Comparison of ENCODE assay signal across 20 mouse cellular contexts in the genomic region with DNA sequence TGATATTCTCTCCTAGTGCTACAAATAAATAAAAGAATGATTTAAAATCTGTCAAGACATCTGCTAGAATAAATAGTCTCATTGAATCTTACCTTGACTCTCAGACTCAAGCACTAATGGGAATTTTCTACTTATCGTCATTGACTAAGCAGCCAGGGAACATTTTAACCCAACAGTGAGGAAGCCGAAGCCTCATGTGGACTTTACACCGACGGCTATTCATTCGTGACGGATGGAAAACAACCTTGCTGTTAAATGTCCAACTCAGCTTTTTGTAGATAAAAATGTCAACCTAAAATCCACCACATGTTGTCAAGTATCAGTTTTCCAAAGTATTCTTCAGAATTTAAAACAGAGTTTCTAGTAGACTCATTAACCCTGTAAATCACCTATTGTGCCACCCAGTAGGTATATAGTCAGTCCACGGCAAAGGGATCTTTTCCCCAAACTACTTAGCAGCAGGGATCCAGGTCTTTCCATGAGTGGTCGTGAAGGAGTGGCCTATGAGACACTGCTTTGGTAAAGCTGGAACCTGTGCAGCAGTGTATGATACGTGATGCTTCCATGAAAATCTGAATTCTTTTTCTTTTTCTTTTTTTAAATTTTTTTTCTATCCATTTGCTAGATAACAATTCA. TPM values are rescaled to one million over a fixed set of nuclear protein-coding genes. Genes with fewer than 3 reads are reported as not detected.
DNase-seq lines count a peak whose midpoint lies in the region; ATAC-seq and TF ChIP-seq lines count a peak whose summit lies in the region.
"Had no signal": no experiment of that assay in that cellular context is flagged by ENCODE, and none has a peak within 500 bp of the region (broad histone marks: within the 10 kb centered on the region; RNA-seq: fewer than 3 reads in every experiment).

No protein-coding gene starts in this region.

- H3K4me3 ChIP-seq in liver, embryonic 13.5 days (replicated peaks): no peak overlapping the region
- no peak overlapping the region for H3K4me3 ChIP-seq in liver, embryonic 11.5 days (ENCODE audit: low read depth, low read length)
- H3K4me3 ChIP-seq in intestine, embryonic 15.5 days (replicated peaks): no peak overlapping the region
- H3K4me3 ChIP-seq in kidney, embryonic 14.5 days (ENCODE audit: low read length): no peak overlapping the region
- no peak overlapping the region for H3K4me3 ChIP-seq in small intestine, adult 2 months (ENCODE audit: low read depth, low read length)
- H3K4me3 ChIP-seq: embryonic facial prominence, embryonic 12.5 days; gastrocnemius, adult 2 months; heart, embryonic 13.5 days; limb, embryonic 15.5 days; midbrain, embryonic 12.5 days; myocyte had no signal

- TF ChIP-seq CTCF in small intestine, adult 2 months (IDR thresholded peaks at IDR 0.05; ENCODE audit: extremely low read depth, insufficient read length, insufficient replicate concordance, low read depth, low read length): no peak

- no peaks in the 10 kb centered on the region for H3K27me3 ChIP-seq in liver, embryonic 13.5 days
- H3K27me3 ChIP-seq in liver, embryonic 11.5 days (replicated peaks; ENCODE audit: control insufficient read depth, insufficient read depth, low read length): no peaks in the 10 kb centered on the region
- no peaks in the 10 kb centered on the region for H3K27me3 ChIP-seq in intestine, embryonic 15.5 days (replicated peaks)
- H3K27me3 ChIP-seq in kidney, embryonic 14.5 days (ENCODE audit: control insufficient read depth, insufficient read depth, low read length): no peaks in the 10 kb centered on the region
- H3K27me3 ChIP-seq in small intestine, adult 2 months (ENCODE audit: control insufficient read depth, insufficient read depth, low read length): no peaks in the 10 kb centered on the region
- H3K27me3 ChIP-seq: embryonic facial prominence, embryonic 12.5 days; heart, embryonic 13.5 days; limb, embryonic 15.5 days; midbrain, embryonic 12.5 days had no signal

- H3K27ac ChIP-seq in liver, embryonic 13.5 days: no peak overlapping the region
- no peak overlapping the region for H3K27ac ChIP-seq in liver, embryonic 11.5 days (ENCODE audit: low read depth, low read length)
- H3K27ac ChIP-seq in intestine, embryonic 15.5 days: no peak overlapping the region
- no peak overlapping the region for H3K27ac ChIP-seq in kidney, embryonic 14.5 days (ENCODE audit: low read depth, low read length)
- H3K27ac ChIP-seq in small intestine, adult 2 months (ENCODE audit: insufficient read depth, low read depth, low read length): peak overlapping the region; percentile 59; the same call in 1 of the 2 replicates
- H3K27ac ChIP-seq: embryonic facial prominence, embryonic 12.5 days; gastrocnemius, adult 2 months; heart, embryonic 13.5 days; limb, embryonic 15.5 days; midbrain, embryonic 12.5 days had no signal

- 74% methylated on average over 9 of the region's 9 CpGs for WGBS in liver, embryonic 13.5 days (ENCODE audit: insufficient replicate concordance)
- WGBS in liver, embryonic 11.5 days: 70% methylated on average over 9 of the region's 9 CpGs
- WGBS in intestine, embryonic 15.5 days: 54% methylated on average over 9 of the region's 9 CpGs
- WGBS in kidney, embryonic 14.5 days: 35% methylated on average over 9 of the region's 9 CpGs
- 37% methylated on average over 9 of the region's 9 CpGs for WGBS in small intestine, adult 2 months

- peaks cover 36% of the 10 kb centered on the region for H3K4me1 ChIP-seq in liver, embryonic 13.5 days (replicated peaks)
- H3K4me1 ChIP-seq in liver, embryonic 11.5 days (replicated peaks; ENCODE audit: control insufficient read depth, insufficient read depth, low read length): peaks cover 10% of the 10 kb centered on the region
- H3K4me1 ChIP-seq in intestine, embryonic 15.5 days (replicated peaks): peaks cover 8% of the 10 kb centered on the region
- peaks cover 9% of the 10 kb centered on the region for H3K4me1 ChIP-seq in kidney, embryonic 14.5 days (ENCODE audit: control insufficient read depth, insufficient read depth, low read length)
- peaks cover 18% of the 10 kb centered on the region for H3K4me1 ChIP-seq in small intestine, adult 2 months (ENCODE audit: control insufficient read depth, insufficient read depth, insufficient read length, low read length)
- H3K4me1 ChIP-seq: limb, embryonic 15.5 days had no signal

- no peak overlapping the region for H3K9ac ChIP-seq in liver, embryonic 13.5 days
- no peak overlapping the region for H3K9ac ChIP-seq in liver, embryonic 11.5 days (ENCODE audit: low read depth, low read length)
- H3K9ac ChIP-seq in intestine, embryonic 15.5 days: no peak overlapping the region
- H3K9ac ChIP-seq in kidney, embryonic 14.5 days (ENCODE audit: low read depth, low read length): no peak overlapping the region
- H3K9ac ChIP-seq: embryonic facial prominence, embryonic 12.5 days; heart, embryonic 13.5 days; limb, embryonic 15.5 days; midbrain, embryonic 12.5 days had no signal

- H3K9me3 ChIP-seq in liver, embryonic 13.5 days (replicated peaks): no peaks in the 10 kb centered on the region
- no peaks in the 10 kb centered on the region for H3K9me3 ChIP-seq in liver, embryonic 11.5 days (ENCODE audit: control insufficient read depth, low read length)
- H3K9me3 ChIP-seq in intestine, embryonic 15.5 days: no peaks in the 10 kb centered on the region
- H3K9me3 ChIP-seq in kidney, embryonic 14.5 days (ENCODE audit: control insufficient read depth, low read length): no peaks in the 10 kb centered on the region
- H3K9me3 ChIP-seq: embryonic facial prominence, embryonic 12.5 days; heart, embryonic 13.5 days; limb, embryonic 15.5 days; midbrain, embryonic 12.5 days had no signal

- peak overlapping the region; percentile 12; the same call in 1 of the 2 replicates for H3K4me2 ChIP-seq in liver, embryonic 13.5 days
- H3K4me2 ChIP-seq in liver, embryonic 11.5 days: no peak overlapping the region
- H3K4me2 ChIP-seq in intestine, embryonic 15.5 days (replicated peaks): no peak overlapping the region
- no peak overlapping the region for H3K4me2 ChIP-seq in kidney, embryonic 14.5 days (replicated peaks; ENCODE audit: low read depth, low read length)
- H3K4me2 ChIP-seq: embryonic facial prominence, embryonic 12.5 days; heart, embryonic 13.5 days; limb, embryonic 15.5 days; midbrain, embryonic 12.5 days had no signal

- no peak for ATAC-seq in liver, embryonic 13.5 days (ENCODE audit: low read depth)
- ATAC-seq in liver, embryonic 11.5 days (replicated peaks; ENCODE audit: low FRiP score): no peak
- peak; percentile 50 for ATAC-seq in intestine, embryonic 15.5 days
- peak; percentile 74 for ATAC-seq in kidney, embryonic 14.5 days (ENCODE audit: low FRiP score, low TSS enrichment)
- no peak for ATAC-seq in granulocyte monocyte progenitor cell, adult 5-6 weeks (replicated peaks; ENCODE audit: poor library complexity, severe bottlenecking)
- ATAC-seq: hindbrain, embryonic 16.5 days had no signal

- no peak for TF ChIP-seq POLR2A in small intestine, adult 2 months (IDR thresholded peaks at IDR 0.05; ENCODE audit: low read depth, low read length)

- no peak for DNase-seq in liver, embryonic 13.5 days
- no peak for DNase-seq in liver, embryonic 11.5 days (ENCODE audit: low spot score)
- no peak for DNase-seq in left cerebral cortex, adult 11 months (ENCODE audit: low spot score)
- no peak for DNase-seq in thymus, postnatal 10 days (ENCODE audit: low spot score in 2 of 2)
- DNase-seq: adrenal gland, postnatal 14 days; B cell, adult 2 months; gastrocnemius, adult 2 months; heart, adult 11 months; heart, postnatal 4 days; thymus, postnatal 14 days had no signal

- no peaks in the 10 kb centered on the region for H3K36me3 ChIP-seq in liver, embryonic 13.5 days
- no peaks in the 10 kb centered on the region for H3K36me3 ChIP-seq in liver, embryonic 11.5 days (ENCODE audit: control insufficient read depth, insufficient read depth, low read length)
- H3K36me3 ChIP-seq in intestine, embryonic 15.5 days: no peaks in the 10 kb centered on the region
- no peaks in the 10 kb centered on the region for H3K36me3 ChIP-seq in kidney, embryonic 14.5 days (ENCODE audit: control insufficient read depth, insufficient read depth, low read length)
- no peaks in the 10 kb centered on the region for H3K36me3 ChIP-seq in small intestine, adult 2 months (ENCODE audit: control insufficient read depth, insufficient read depth, low read length)
- H3K36me3 ChIP-seq: embryonic facial prominence, embryonic 12.5 days; heart, embryonic 13.5 days; limb, embryonic 15.5 days; midbrain, embryonic 12.5 days had no signal

RNA-seq across cellular contexts. Expression of gene Pkp4, which starts 9.0 kb away (rescaled TPM):
- 5.8 and 6.3 TPM in 2 replicates for polyA plus RNA-seq in liver, embryonic 13.5 days (2015; fragmentation: Nextera tagmentation; extraction: Ambion mirVana)
- 14.0 and 17.7 TPM in 2 replicates for polyA plus RNA-seq in liver, embryonic 11.5 days (2014; fragmentation: Nextera tagmentation; extraction: Ambion mirVana)
- polyA plus RNA-seq in intestine, embryonic 15.5 days (2015; fragmentation: Nextera tagmentation; extraction: Ambion mirVana): 17.4 and 19.6 TPM in 2 replicates
- 29.7 and 31.1 TPM in 2 replicates for polyA plus RNA-seq in kidney, embryonic 14.5 days (2014; fragmentation: Nextera tagmentation; extraction: Ambion mirVana)
- 35.8 and 77.4 TPM in 2 replicates for polyA plus RNA-seq in small intestine, adult 2 months (2012; rRNA removed)
- 16.5 and 17.5 TPM in 2 replicates for total RNA-seq in granulocyte monocyte progenitor cell, adult 5-6 weeks (2014; fragmentation: Nextera tagmentation)
- 19.4 and 19.8 TPM in 2 replicates for total RNA-seq in granulocyte monocyte progenitor cell, adult 5-6 weeks (2017)

RNA-seq across cellular contexts. Expression of gene Ccdc148, which starts 9.2 kb away (rescaled TPM):
- 0.20 and 0.25 TPM in 2 replicates for polyA plus RNA-seq in liver, embryonic 13.5 days (2015; fragmentation: Nextera tagmentation; extraction: Ambion mirVana)
- 0.13 and 0.32 TPM in 2 replicates for polyA plus RNA-seq in liver, embryonic 11.5 days (2014; fragmentation: Nextera tagmentation; extraction: Ambion mirVana)
- 0.88 and 0.90 TPM in 2 replicates for polyA plus RNA-seq in intestine, embryonic 15.5 days (2015; fragmentation: Nextera tagmentation; extraction: Ambion mirVana)
- polyA plus RNA-seq in kidney, embryonic 14.5 days (2014; fragmentation: Nextera tagmentation; extraction: Ambion mirVana): 1.0 and 1.2 TPM in 2 replicates
- polyA plus RNA-seq in small intestine, adult 2 months (2012; rRNA removed): 0.14 TPM in 1 of 2 replicates, not detected in the other
- not detected in 2 replicates for total RNA-seq in granulocyte monocyte progenitor cell, adult 5-6 weeks (2014; fragmentation: Nextera tagmentation)
- total RNA-seq in granulocyte monocyte progenitor cell, adult 5-6 weeks (2017): not detected in 2 replicates

Comparison
In these comparisons a context has a peak if more than half of its experiments do, and no peak if none do; other contexts are left out.
1. ATAC-seq: peak in intestine, embryonic 15.5 days (single experiment) and kidney, embryonic 14.5 days (single experiment); none in liver, embryonic 13.5 days (single experiment), liver, embryonic 11.5 days (single experiment) and granulocyte monocyte progenitor cell, adult 5-6 weeks (single experiment).